Mouse (Mus musculus) sigmoid colon, adult 10 weeks (tissue): ENCODE results near the gene Tatdn2. TPM values are rescaled to one million over a fixed set of nuclear protein-coding genes. Genes with fewer than 3 reads are reported as not detected.

Experiments
- polyA plus RNA-seq: library from polyadenylated mRNA; stranded (reverse); fragments of 350-450 nt; fragmentation: Illumina TruSeq; extraction: RNeasy Lipid Tissue Mini Kit (QIAGEN cat#74804); gene quantifications from one replicate; pipeline ENCODE4 v1.2.3, GENCODE M21; 2014; ENCODE audit warnings: low read depth, low replicate concordance

Gene Tatdn2
- polyA plus RNA-seq: 19.6 TPM

GRCm38 (mm10) chr6:113696582-113697221 lies at the start of gene Tatdn2:
Tatdn2 (plus strand) TSS chr6:113697050.

GRCm38 (mm10) chr6:113719878-113720277 lies 23.0 kb downstream of the Tatdn2 start, which contains the start of gene Ghrl:
Ghrl (minus strand) TSS chr6:113719880.

GRCm38 (mm10) chr6:113740236-113741217 lies 43.7 kb downstream of the Tatdn2 start, which contains the start of gene Sec13:
Sec13 (minus strand) TSS chr6:113740743.

Other genes starting within 250 kb of the Tatdn2 start
- gene Il17re, start 238.6 kb upstream of the Tatdn2 start, polyA plus RNA-seq: 8.7 TPM
- 3.8 TPM for gene Il17rc, start 225.6 kb upstream of the Tatdn2 start, polyA plus RNA-seq
- gene Creld1, start 213.8 kb upstream of the Tatdn2 start, polyA plus RNA-seq: 1.8 TPM
- not detected for gene Prrt3, start 195.1 kb upstream of the Tatdn2 start, polyA plus RNA-seq
- 76.8 TPM for gene Emc3, start 165.4 kb upstream of the Tatdn2 start, polyA plus RNA-seq
- gene Fancd2, start 165.4 kb upstream of the Tatdn2 start, polyA plus RNA-seq: 2.5 TPM
- not detected for gene Fancd2os, start 96.3 kb upstream of the Tatdn2 start, polyA plus RNA-seq
- gene Brk1, start 92.3 kb upstream of the Tatdn2 start, polyA plus RNA-seq: 49.6 TPM
- gene Vhl, start 73.1 kb upstream of the Tatdn2 start, polyA plus RNA-seq: 24.3 TPM
- gene Irak2, start 58.6 kb upstream of the Tatdn2 start, polyA plus RNA-seq: 13.8 TPM
- not detected for gene Ghrl, start 22.8 kb downstream of the Tatdn2 start, polyA plus RNA-seq
- gene Sec13, start 43.7 kb downstream of the Tatdn2 start, polyA plus RNA-seq: 41.7 TPM